Mouse (Mus musculus): ENCODE data around the gene Dcaf15.

GRCm38 (mm10) chr8:84069750-84070149 is 34.8 kb downstream of the Dcaf15 start:
- TF ChIP-seq CTCF (IDR thresholded peaks at IDR 0.05) (no peak), EP300 (IDR thresholded peaks at IDR 0.05; ENCODE audit: insufficient read depth, low read depth, low read length) (no peak)
